Comparison of ENCODE assay signal across 22 mouse cellular contexts in genomic region chr2:101080231-101080630, GRCm38 (mm10).
A peak's percentile ranks its signal among the peaks of the same experiment; 100 is the strongest.
DNase-seq lines count a peak whose midpoint lies in the region; ATAC-seq and TF ChIP-seq lines count a peak whose summit lies in the region.
"Had no signal": no experiment of that assay in that cellular context is flagged by ENCODE, and none has a peak within 500 bp of the region (broad histone marks: within the 10 kb centered on the region; RNA-seq: fewer than 3 reads in every experiment).

No protein-coding gene starts in this region.

- no peak for TF ChIP-seq CTCF in midbrain, postnatal 0 days (IDR thresholded peaks at IDR 0.05)

- no peak overlapping the region for H3K9ac ChIP-seq in embryonic facial prominence, embryonic 14.5 days (ENCODE audit: low read depth, low read length)
- H3K9ac ChIP-seq in midbrain, postnatal 0 days (replicated peaks; ENCODE audit: low read length, poor library complexity, severe bottlenecking): no peak overlapping the region
- H3K9ac ChIP-seq: embryonic facial prominence, embryonic 13.5 days; forebrain, embryonic 13.5 days; forebrain, embryonic 15.5 days; forebrain, postnatal 0 days had no signal

- DNase-seq in cerebellum, postnatal 10 days: peak; percentile 49 to 72
- no peak for DNase-seq in cerebellum, adult 8-10 months
- peak; percentile 2 for DNase-seq in embryonic facial prominence, embryonic 14.5 days (ENCODE audit: low spot score)
- DNase-seq in embryonic facial prominence, embryonic 10.5 days (ENCODE audit: low spot score): no peak
- DNase-seq in midbrain, postnatal 0 days (ENCODE audit: low spot score): peak; percentile 31
- no peak for DNase-seq in midbrain, embryonic 10.5 days (ENCODE audit: low spot score)
- DNase-seq: adrenal gland, adult 8-10 months; adrenal gland, postnatal 14 days; adrenal gland, postnatal 36 days; B cell, adult 2 months; cerebellum, adult 11-12 months; cerebellum, adult 2 months; cerebellum, adult 9-11 months; forebrain, postnatal 0 days had no signal

- no peak overlapping the region for H3K4me2 ChIP-seq in embryonic facial prominence, embryonic 14.5 days (ENCODE audit: low read depth, low read length)
- H3K4me2 ChIP-seq in midbrain, postnatal 0 days (ENCODE audit: low read depth, low read length, poor library complexity, severe bottlenecking): no peak overlapping the region
- H3K4me2 ChIP-seq: embryonic facial prominence, embryonic 13.5 days; forebrain, embryonic 13.5 days; forebrain, embryonic 15.5 days had no signal

- no peaks in the 10 kb centered on the region for H3K36me3 ChIP-seq in embryonic facial prominence, embryonic 14.5 days (ENCODE audit: control insufficient read depth, insufficient read depth, low read length)
- no peaks in the 10 kb centered on the region for H3K36me3 ChIP-seq in embryonic facial prominence, embryonic 10.5 days (replicated peaks)
- no peaks in the 10 kb centered on the region for H3K36me3 ChIP-seq in midbrain, postnatal 0 days (ENCODE audit: insufficient read depth, low read length)
- H3K36me3 ChIP-seq in midbrain, embryonic 10.5 days: no peaks in the 10 kb centered on the region
- H3K36me3 ChIP-seq: embryonic facial prominence, embryonic 13.5 days; forebrain, embryonic 15.5 days; G1E had no signal

- WGBS in embryonic facial prominence, embryonic 14.5 days: 45% methylated on average over 1 of the region's 1 CpGs
- 71% methylated on average over 1 of the region's 1 CpGs for WGBS in embryonic facial prominence, embryonic 10.5 days
- WGBS in midbrain, postnatal 0 days: 80% methylated on average over 1 of the region's 1 CpGs
- WGBS in midbrain, embryonic 10.5 days: 85% methylated on average over 1 of the region's 1 CpGs

- H3K4me3 ChIP-seq in embryonic facial prominence, embryonic 14.5 days (ENCODE audit: low read depth, low read length): no peak overlapping the region
- no peak overlapping the region for H3K4me3 ChIP-seq in embryonic facial prominence, embryonic 10.5 days
- no peak overlapping the region for H3K4me3 ChIP-seq in midbrain, postnatal 0 days (ENCODE audit: low read depth, low read length)
- H3K4me3 ChIP-seq in midbrain, embryonic 10.5 days: no peak overlapping the region
- H3K4me3 ChIP-seq: embryonic facial prominence, embryonic 13.5 days; forebrain, embryonic 13.5 days; forebrain, embryonic 15.5 days had no signal

- H3K9me3 ChIP-seq in embryonic facial prominence, embryonic 14.5 days (ENCODE audit: control insufficient read depth, low read length): no peaks in the 10 kb centered on the region
- H3K9me3 ChIP-seq in embryonic facial prominence, embryonic 10.5 days: no peaks in the 10 kb centered on the region
- no peaks in the 10 kb centered on the region for H3K9me3 ChIP-seq in midbrain, postnatal 0 days (ENCODE audit: low read length)
- no peaks in the 10 kb centered on the region for H3K9me3 ChIP-seq in midbrain, embryonic 10.5 days (replicated peaks)
- H3K9me3 ChIP-seq: embryonic facial prominence, embryonic 13.5 days; forebrain, embryonic 13.5 days; forebrain, embryonic 15.5 days had no signal

- H3K27me3 ChIP-seq in embryonic facial prominence, embryonic 14.5 days (replicated peaks; ENCODE audit: control insufficient read depth, insufficient read depth, low read length): no peaks in the 10 kb centered on the region
- no peaks in the 10 kb centered on the region for H3K27me3 ChIP-seq in embryonic facial prominence, embryonic 10.5 days (replicated peaks; ENCODE audit: low read depth, poor library complexity, severe bottlenecking)
- no peaks in the 10 kb centered on the region for H3K27me3 ChIP-seq in midbrain, postnatal 0 days (ENCODE audit: insufficient read depth, low read length)
- no peaks in the 10 kb centered on the region for H3K27me3 ChIP-seq in midbrain, embryonic 10.5 days (ENCODE audit: low read depth, poor library complexity, severe bottlenecking)
- H3K27me3 ChIP-seq: CH12.LX; embryonic facial prominence, embryonic 13.5 days; forebrain, embryonic 13.5 days; forebrain, embryonic 15.5 days; Patski had no signal

- H3K27ac ChIP-seq in embryonic facial prominence, embryonic 14.5 days (replicated peaks; ENCODE audit: low read depth, low read length): no peak overlapping the region
- H3K27ac ChIP-seq in embryonic facial prominence, embryonic 10.5 days (replicated peaks): no peak overlapping the region
- H3K27ac ChIP-seq in midbrain, postnatal 0 days (ENCODE audit: low read depth, low read length): no peak overlapping the region
- no peak overlapping the region for H3K27ac ChIP-seq in midbrain, embryonic 10.5 days (replicated peaks)
- H3K27ac ChIP-seq: embryonic facial prominence, embryonic 13.5 days; forebrain, embryonic 13.5 days; forebrain, embryonic 15.5 days had no signal

- no peak for ATAC-seq in embryonic facial prominence, embryonic 14.5 days (ENCODE audit: low read depth)
- no peak for ATAC-seq in midbrain, postnatal 0 days (ENCODE audit: low FRiP score)
- ATAC-seq: activated CD4-positive, CD25-positive, alpha-beta regulatory T cell, adult 4 months; CD4-positive, CD25-positive, alpha-beta regulatory T cell, adult 4 months; forebrain, embryonic 13.5 days; forebrain, embryonic 15.5 days; forebrain, postnatal 0 days; Patski had no signal

- no peaks in the 10 kb centered on the region for H3K4me1 ChIP-seq in embryonic facial prominence, embryonic 14.5 days (ENCODE audit: control insufficient read depth, insufficient read depth, low read length)
- no peaks in the 10 kb centered on the region for H3K4me1 ChIP-seq in embryonic facial prominence, embryonic 10.5 days
- no peaks in the 10 kb centered on the region for H3K4me1 ChIP-seq in midbrain, postnatal 0 days (ENCODE audit: insufficient read depth, low read length)
- H3K4me1 ChIP-seq in midbrain, embryonic 10.5 days: no peaks in the 10 kb centered on the region
- H3K4me1 ChIP-seq: embryonic facial prominence, embryonic 13.5 days; forebrain, embryonic 13.5 days; forebrain, embryonic 15.5 days had no signal

Comparison
In these comparisons a context has a peak if more than half of its experiments do, and no peak if none do; other contexts are left out.
1. DNase-seq: peak in cerebellum, postnatal 10 days (2 of 2), embryonic facial prominence, embryonic 14.5 days (single experiment) and midbrain, postnatal 0 days (single experiment); none in cerebellum, adult 8-10 months (single experiment), embryonic facial prominence, embryonic 10.5 days (single experiment) and midbrain, embryonic 10.5 days (single experiment).